Mouse (Mus musculus) forebrain, embryonic 16.5 days (tissue): ENCODE results near the gene Gm26602. TPM values are rescaled to one million over a fixed set of nuclear protein-coding genes. Genes with fewer than 3 reads are reported as not detected.

Source experiments
- ATAC-seq: fragments of 200-750 bp; cut with Nextera tagmentation; 2 replicates; pipeline ENCODE4 v1.8.0; 2017; ENCODE audit warnings: mild to moderate bottlenecking, moderate library complexity
- H3K27ac ChIP-seq: fragments of 300-500 bp; sonication (generic); 2 replicates; pipeline ENCODE4 v1.5.1; 2014; ENCODE audit warnings: low read length, control low read depth
- H3K27me3 ChIP-seq: fragments of 300-500 bp; sonication (generic); replicated peaks from 2 replicates; pipeline ENCODE4 v1.6.1; 2014; ENCODE audit warnings: low read length; ENCODE audit not compliant: control insufficient read depth, insufficient read depth
- H3K36me3 ChIP-seq: fragments of 300-500 bp; sonication (generic); 2 replicates; pipeline ENCODE4 v1.6.1; 2014; ENCODE audit not compliant: control insufficient read depth, insufficient read depth
- H3K4me1 ChIP-seq: fragments of 300-500 bp; sonication (generic); replicated peaks from 2 replicates; pipeline ENCODE4 v1.6.1; 2014; ENCODE audit warnings: low read length; ENCODE audit not compliant: control insufficient read depth, insufficient read depth
- H3K4me2 ChIP-seq: fragments of 300-500 bp; sonication (generic); 2 replicates; pipeline ENCODE4 v1.6.1; 2014; ENCODE audit warnings: mild to moderate bottlenecking, low read length, control low read depth
- H3K4me3 ChIP-seq: fragments of 300-500 bp; sonication (generic); replicated peaks from 2 replicates; pipeline ENCODE4 v1.5.1; 2014; ENCODE audit warnings: mild to moderate bottlenecking, low read length, control low read depth
- H3K9ac ChIP-seq: fragments of 300-500 bp; sonication (generic); replicated peaks from 2 replicates; pipeline ENCODE4 v1.6.1; 2014; ENCODE audit warnings: low read depth, low read length, control low read depth
- H3K9me3 ChIP-seq: fragments of 300-500 bp; sonication (generic); 2 replicates; pipeline ENCODE4 v1.6.1; 2016; ENCODE audit warnings: low read length; ENCODE audit not compliant: control insufficient read depth
- WGBS: fragments of 180-500 bp; shearing (Covaris S2); extraction: QIAGEN DNeasy Blood & Tissue Kit; methylation state at CpG from one replicate; pipeline ENCODE4 v1.1.7; 2014; 5-methylcytosine and 5-hydroxymethylcytosine counted together
- polyA plus RNA-seq: library from polyadenylated mRNA; unstranded; fragments of >200 nt; fragmentation: Nextera tagmentation; extraction: Ambion mirVana; gene quantifications from 2 replicates; pipeline ENCODE4 v1.2.1, GENCODE M21; 2015

Gene Gm26602
- polyA plus RNA-seq, 1 experiment from 2014 or later = 36.3 TPM

DNA sequence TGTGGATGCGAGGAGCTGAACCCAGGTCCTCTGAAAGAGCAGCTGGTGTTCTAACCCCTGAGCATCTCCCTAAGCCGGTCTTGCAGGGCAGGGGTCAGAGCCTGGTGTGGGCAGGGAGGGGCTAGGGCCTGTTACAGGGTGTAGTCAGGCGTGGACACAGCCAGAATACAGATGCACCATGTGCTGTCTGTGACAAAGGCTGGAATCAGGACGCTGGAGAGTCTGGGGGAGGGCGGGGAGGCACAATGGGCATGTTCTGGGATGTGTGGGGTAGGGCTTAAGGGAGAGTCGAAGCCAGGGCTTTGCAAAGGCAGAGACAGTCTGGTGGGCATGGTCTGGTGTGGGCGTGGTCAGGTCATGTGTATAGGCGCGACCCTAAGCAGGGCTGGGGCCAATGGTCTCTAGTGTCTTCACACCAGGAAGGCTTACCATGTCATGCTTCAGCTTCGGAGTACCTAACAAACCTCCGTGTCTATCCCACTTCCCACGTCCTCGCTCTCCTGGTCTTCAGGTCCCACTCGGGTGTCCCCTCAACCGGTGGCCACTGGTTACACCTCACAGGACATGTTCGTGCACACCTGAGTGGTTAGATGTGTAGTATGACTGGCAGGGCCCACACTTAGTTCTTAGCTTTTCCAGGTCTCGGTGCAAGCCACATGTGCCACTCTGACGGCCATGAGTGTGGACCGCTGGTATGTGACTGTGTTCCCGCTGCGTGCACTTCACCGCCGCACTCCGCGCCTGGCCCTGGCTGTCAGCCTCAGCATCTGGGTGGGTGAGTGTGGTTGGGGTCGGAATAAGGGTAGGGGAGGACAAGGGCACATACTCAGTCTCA lies 9.6 kb downstream of the Gm26602 start:
- H3K27me3 ChIP-seq = peaks cover 61% of the 10 kb centered on the region
- WGBS = 16% methylated on average over 26 of the region's 26 CpGs
- H3K4me3 ChIP-seq = no peak overlapping the region; the same call in 1 of the 2 replicates
- no peak overlapping the region for H3K9ac ChIP-seq
- peaks cover 28% of the 10 kb centered on the region for H3K4me1 ChIP-seq
- H3K4me2 ChIP-seq = no peak overlapping the region
- H3K9me3 ChIP-seq = no peaks in the 10 kb centered on the region
- H3K27ac ChIP-seq = no peak overlapping the region
- no peaks in the 10 kb centered on the region for H3K36me3 ChIP-seq
- ATAC-seq = no peak

DNA sequence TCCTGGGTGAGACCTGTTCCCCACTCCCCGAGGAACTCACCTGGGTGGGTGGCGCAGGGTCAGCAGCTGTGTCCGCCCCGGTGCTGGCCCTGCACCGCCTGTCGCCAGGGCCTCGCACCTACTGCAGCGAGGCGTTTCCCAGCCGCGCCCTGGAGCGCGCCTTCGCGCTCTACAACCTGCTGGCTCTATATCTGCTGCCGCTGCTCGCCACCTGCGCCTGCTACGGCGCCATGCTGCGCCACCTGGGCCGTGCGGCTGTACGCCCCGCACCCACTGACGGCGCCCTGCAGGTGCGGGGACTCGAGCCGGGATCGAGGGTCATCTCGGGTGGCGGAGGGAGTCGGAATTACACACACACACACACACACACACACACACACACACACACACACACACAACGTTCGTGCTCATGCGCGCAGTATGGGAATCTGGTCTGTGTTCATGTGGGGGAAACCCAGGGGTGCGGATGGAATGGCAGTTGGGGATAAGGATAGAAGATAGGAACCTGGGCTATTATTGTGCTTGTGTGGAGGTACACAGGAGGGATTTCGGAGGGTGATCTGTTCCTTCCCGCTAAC lies 10.4 kb downstream of the Gm26602 start, which contains the start of gene R3hdm4:
Gene R3hdm4 (minus strand): TSS at position 251 of the 578 bp plus-strand sequence.
- Histone ChIP-seq H3K4me3 (peak within 1 kb of the TSS; percentile 27), H3K9me3 (no peaks in the 10 kb centered on the region), H3K9ac (peak within 1 kb of the TSS; percentile 19; the same call in 1 of the 2 replicates), H3K27ac (no peak within 1 kb of the TSS), H3K4me2 (peak within 1 kb of the TSS; percentile 41), H3K4me1 (peaks cover 28% of the 10 kb centered on the region), H3K36me3 (no peaks in the 10 kb centered on the region), H3K27me3 (peaks cover 61% of the 10 kb centered on the region)
- no peak for ATAC-seq
- WGBS = 3% methylated on average over 41 of the region's 41 CpGs

DNA sequence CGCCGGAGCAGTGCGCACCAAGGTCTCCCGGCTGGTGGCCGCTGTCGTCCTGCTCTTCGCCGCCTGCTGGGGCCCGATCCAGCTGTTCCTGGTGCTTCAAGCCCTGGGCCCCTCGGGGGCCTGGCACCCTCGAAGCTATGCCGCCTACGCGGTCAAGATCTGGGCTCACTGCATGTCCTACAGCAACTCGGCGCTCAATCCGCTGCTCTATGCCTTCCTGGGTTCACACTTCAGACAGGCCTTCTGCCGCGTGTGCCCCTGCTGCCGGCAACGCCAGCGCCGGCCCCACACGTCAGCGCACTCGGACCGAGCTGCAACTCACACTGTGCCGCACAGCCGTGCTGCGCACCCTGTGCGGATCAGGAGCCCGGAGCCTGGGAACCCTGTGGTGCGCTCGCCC lies 10.9 kb downstream of the Gm26602 start:
- no peak overlapping the region for H3K27ac ChIP-seq
- H3K4me2 ChIP-seq = peak overlapping the region; percentile 41
- H3K9ac ChIP-seq = peak overlapping the region; percentile 19; the same call in 1 of the 2 replicates
- H3K27me3 ChIP-seq = peaks cover 61% of the 10 kb centered on the region
- H3K4me1 ChIP-seq = peaks cover 29% of the 10 kb centered on the region
- H3K4me3 ChIP-seq = peak overlapping the region; percentile 27
- H3K36me3 ChIP-seq = no peaks in the 10 kb centered on the region
- under 1% methylated on average over 34 of the region's 34 CpGs for WGBS
- no peak for ATAC-seq
- no peaks in the 10 kb centered on the region for H3K9me3 ChIP-seq

DNA sequence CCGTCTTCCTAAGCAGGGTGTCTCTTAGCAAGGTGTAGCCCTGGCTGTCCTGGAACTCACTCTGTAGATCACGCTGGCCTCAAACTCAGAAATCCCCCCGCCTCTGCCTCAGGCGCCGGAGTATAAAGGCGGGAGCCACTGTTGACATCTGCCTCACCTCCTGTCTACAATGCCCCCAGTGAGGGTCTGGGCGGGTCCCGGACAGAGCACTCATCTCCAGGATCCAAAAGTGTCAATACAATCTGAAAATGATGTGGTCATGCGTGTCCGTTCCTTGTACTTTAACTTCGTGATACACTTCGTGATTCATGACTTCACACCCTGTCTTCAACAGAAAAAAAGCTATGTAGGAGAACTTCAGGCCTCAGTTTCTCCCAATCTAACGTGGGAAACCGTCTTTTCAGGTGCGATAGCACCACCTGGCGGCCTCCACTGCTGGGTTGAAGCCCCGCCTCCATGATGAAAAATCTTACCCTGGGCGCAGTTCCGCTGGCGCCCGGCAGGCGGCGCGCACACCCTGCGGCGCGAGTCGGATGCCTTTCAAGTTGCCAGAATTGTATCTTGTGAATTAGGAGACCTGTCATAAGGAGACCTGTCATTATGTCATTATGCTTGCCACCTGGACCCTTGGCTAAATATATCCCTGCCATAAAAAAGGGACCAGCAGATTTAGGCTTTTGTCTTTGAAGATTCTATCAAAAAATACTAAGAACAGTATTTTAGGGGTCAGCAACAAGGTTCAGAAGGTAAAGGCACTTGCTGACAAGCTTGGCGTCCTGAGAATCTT lies 14.5 kb downstream of the Gm26602 start:
- Histone ChIP-seq H3K36me3 (no peaks in the 10 kb centered on the region), H3K4me2 (peak overlapping the region; percentile 26; the same call in 1 of the 2 replicates), H3K9ac (no peak overlapping the region), H3K9me3 (no peaks in the 10 kb centered on the region), H3K27ac (no peak overlapping the region), H3K4me3 (no peak overlapping the region), H3K27me3 (peaks cover 33% of the 10 kb centered on the region), H3K4me1 (peaks cover 34% of the 10 kb centered on the region)
- ATAC-seq = no peak
- 9% methylated on average over 29 of the region's 29 CpGs for WGBS

DNA sequence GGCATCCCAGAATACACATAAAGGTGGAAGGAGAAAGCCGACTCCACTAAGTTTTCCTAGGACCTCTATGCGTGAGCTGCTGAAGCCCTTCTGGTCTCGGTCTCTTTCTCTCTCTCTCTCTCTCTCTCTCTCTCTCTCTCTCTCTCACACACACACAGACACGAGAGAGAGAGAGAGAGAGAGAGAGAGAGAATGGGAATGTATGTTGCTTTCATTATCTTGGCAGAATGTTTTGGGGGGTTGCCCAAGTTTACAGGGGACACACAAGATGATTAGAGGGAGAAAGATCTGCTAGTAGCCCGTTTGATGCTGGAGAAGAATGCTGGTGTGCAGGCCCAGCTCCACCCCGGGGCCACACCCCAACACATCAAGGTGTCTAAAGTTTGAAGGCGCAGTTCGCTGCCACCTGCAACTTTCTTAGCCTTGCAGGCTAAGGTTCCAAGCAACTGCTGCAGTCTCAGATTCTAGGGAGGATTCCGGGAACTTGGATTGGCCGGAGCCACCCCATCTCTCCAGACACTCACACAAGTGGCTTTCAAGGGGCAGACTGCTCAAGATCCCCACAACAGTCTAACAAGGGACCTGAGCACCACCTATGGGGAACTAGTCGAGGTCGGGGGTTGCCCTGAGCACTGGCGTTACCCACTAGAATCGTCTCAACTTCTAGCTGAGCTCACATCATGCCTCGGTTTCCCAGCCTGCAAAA lies 15.3 kb downstream of the Gm26602 start:
- 8% methylated on average over 15 of the region's 15 CpGs for WGBS
- peaks cover 31% of the 10 kb centered on the region for H3K4me1 ChIP-seq
- H3K36me3 ChIP-seq = no peaks in the 10 kb centered on the region
- peak overlapping the region; percentile 89 for H3K4me2 ChIP-seq
- H3K27ac ChIP-seq = peak overlapping the region; percentile 81; the same call in 1 of the 2 replicates
- H3K27me3 ChIP-seq = peaks cover 25% of the 10 kb centered on the region
- H3K4me3 ChIP-seq = peak overlapping the region; percentile 97
- no peak; the same call in 1 of the 2 replicates for ATAC-seq
- H3K9me3 ChIP-seq = no peaks in the 10 kb centered on the region
- peak overlapping the region; percentile 85 for H3K9ac ChIP-seq

DNA sequence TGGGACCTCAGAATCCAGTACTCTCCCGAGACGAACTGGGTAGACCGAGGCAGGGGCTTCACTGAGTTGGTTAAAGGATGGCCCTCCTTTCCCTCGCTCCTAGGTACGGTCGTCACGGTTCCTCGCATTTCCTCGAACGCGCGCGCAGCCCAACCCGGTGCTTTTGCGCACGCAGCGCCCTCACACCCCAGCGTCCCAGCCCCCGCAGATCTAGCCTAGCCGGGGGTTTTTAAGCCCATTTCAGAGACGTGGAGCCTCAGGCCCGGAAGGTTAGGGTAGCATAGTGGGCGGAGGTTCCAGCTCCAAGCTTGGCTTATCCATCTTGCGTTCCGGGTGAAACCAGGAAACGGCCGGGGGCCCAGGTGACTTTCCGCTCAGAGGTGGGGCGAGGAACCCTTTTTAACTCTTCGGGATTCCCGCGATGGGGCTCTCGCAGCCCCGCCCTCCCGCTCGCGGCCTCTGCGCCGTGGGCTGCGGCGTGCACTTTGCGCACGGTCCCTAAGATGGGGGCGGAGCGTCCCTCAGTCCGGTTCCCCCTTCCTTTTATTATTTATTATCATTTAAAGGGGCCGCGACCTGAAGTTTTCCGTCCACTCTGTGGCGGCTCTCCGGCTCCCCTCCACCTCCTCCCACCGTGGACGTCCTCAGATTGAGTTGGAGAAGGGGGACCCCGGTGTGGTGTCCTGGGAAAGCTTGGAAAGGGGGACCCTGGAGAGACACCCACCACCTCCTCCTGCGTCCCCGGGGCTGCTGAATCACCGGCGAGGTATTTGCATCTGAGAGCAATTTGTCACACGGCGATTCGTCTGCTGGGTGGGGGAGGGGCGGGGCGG lies 16.1 kb downstream of the Gm26602 start, which contains the start of gene Arid3a:
Gene Arid3a (plus strand): TSS at position 553 of the 833 bp plus-strand sequence.
- H3K36me3 ChIP-seq = no peaks in the 10 kb centered on the region

DNA sequence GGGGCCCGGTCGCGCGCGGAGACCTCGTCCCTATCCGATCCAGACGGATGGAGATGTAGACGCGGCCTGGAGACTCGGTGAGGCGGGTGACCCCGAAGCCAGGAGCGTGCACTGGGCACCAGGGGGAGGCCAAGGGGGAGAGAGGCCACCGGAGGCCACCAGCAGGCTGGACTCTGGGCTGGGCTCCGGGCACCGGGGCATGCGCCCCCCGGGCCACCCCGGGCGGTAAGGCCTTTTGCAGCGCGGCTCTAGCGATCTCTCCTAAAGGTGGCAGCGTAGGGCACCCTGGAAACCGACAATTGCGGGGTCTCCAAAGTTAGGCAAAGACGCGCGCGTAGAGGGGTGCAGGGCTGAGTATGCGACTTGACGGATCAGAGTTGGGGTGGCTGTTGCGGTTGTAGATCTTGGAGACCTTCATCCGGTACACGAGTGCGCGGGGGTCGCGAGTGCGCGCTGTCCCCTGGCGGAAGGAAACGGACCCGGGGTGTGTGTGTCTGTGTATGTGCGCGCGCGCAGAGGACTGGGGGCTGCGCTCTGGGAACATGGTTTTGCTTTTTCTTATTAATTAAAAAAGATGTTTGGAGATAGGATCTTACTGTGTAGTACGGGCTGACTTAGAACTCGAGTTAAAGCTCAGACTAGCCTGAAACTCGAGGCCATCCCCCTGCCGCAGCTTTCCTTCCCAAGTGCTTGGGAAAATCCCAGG lies 16.8 kb downstream of the Gm26602 start:
- peak overlapping the region; percentile 89 for H3K4me2 ChIP-seq
- H3K27me3 ChIP-seq = peaks cover 10% of the 10 kb centered on the region
- peaks cover 22% of the 10 kb centered on the region for H3K4me1 ChIP-seq
- no peaks in the 10 kb centered on the region for H3K36me3 ChIP-seq
- peak overlapping the region; percentile 97 for H3K4me3 ChIP-seq
- ATAC-seq = peak; percentile 34
- under 1% methylated on average over 53 of the region's 54 CpGs for WGBS
- H3K9me3 ChIP-seq = no peaks in the 10 kb centered on the region
- H3K27ac ChIP-seq = peak overlapping the region; percentile 81
- H3K9ac ChIP-seq = peak overlapping the region; percentile 85

More for the DNA sequence above, 16.1 kb downstream of the Gm26602 start, which contains the start of gene Arid3a:
- H3K9me3 ChIP-seq = no peaks in the 10 kb centered on the region
- peak within 1 kb of the TSS; percentile 89 for H3K4me2 ChIP-seq
- peaks cover 24% of the 10 kb centered on the region for H3K4me1 ChIP-seq
- H3K27me3 ChIP-seq = peaks cover 18% of the 10 kb centered on the region
- WGBS = under 1% methylated on average over 63 of the region's 63 CpGs
- peak; percentile 83 for ATAC-seq
- peak within 1 kb of the TSS; percentile 97 for H3K4me3 ChIP-seq
- H3K27ac ChIP-seq = peak within 1 kb of the TSS; percentile 81
- H3K9ac ChIP-seq = peak within 1 kb of the TSS; percentile 85
